Mouse (Mus musculus): ENCODE measurements around the gene 4930556J24Rik. TPM values are rescaled to one million over a fixed set of nuclear protein-coding genes. Genes with fewer than 3 reads are reported as not detected.

4930556J24Rik gene
- total RNA-seq, 4 experiments from 2014 or later: not detected

Other genes with a start within 250 kb of the 4930556J24Rik start
- 10 to 100 TPM; 17.0 to 22.2 (median 20.1) TPM for gene Osbp2, start 112.9 kb downstream of the 4930556J24Rik start, total RNA-seq (2022)
- under 1 TPM; 0.57 to 0.91 (median 0.60) TPM for gene 4921536K21Rik, start 81.7 kb downstream of the 4930556J24Rik start, total RNA-seq (2022)
- 10 to 100 TPM; 31.5 to 52.7 (median 36.9) TPM for gene Dusp18, start 81.5 kb downstream of the 4930556J24Rik start, total RNA-seq (2022)
- 1 to 10 TPM; 3.1 to 5.5 (median 4.3) TPM for gene Slc35e4, start 62.1 kb downstream of the 4930556J24Rik start, total RNA-seq (2022)
- 10 to 100 TPM; 43.0 to 46.5 (median 44.3) TPM for gene Tcn2, start 44.6 kb downstream of the 4930556J24Rik start, total RNA-seq (2022)
- 10 to 100 TPM; 25.1 to 30.5 (median 27.3) TPM for gene Pes1, start 12.8 kb downstream of the 4930556J24Rik start, total RNA-seq (2022)
- under 1 TPM in 1 of 4 experiments, not detected in 3; 0.27 TPM for gene Gal3st1, start 6.9 kb upstream of the 4930556J24Rik start, total RNA-seq (2022)
- under 1 TPM in 3 of 4 experiments, not detected in 1; 0.16 to 0.65 (median 0.20) TPM for gene Sec14l4, start 54.7 kb upstream of the 4930556J24Rik start, total RNA-seq (2022)
- 1 to 10 TPM in 1 of 4 experiments, not detected in 3; 1.6 TPM for gene Sec14l3, start 88.1 kb upstream of the 4930556J24Rik start, total RNA-seq (2022)
- 100 to 1,000 TPM; 128 to 167 (median 148) TPM for gene Mtfp1, start 118.7 kb upstream of the 4930556J24Rik start, total RNA-seq (2022)
- gene Sec14l2, start 146.6 kb upstream of the 4930556J24Rik start, total RNA-seq (2022): under 1 TPM; 0.41 to 0.82 (median 0.60) TPM
- 10 to 100 TPM in 3 of 4 experiments, 1 to 10 TPM in 1; 10.0 to 14.2 (median 11.2) TPM for gene Rnf215, start 158.4 kb upstream of the 4930556J24Rik start, total RNA-seq (2022)
- gene Ccdc157, start 183.5 kb upstream of the 4930556J24Rik start, total RNA-seq (2022): 1 to 10 TPM; 3.0 to 4.2 (median 3.6) TPM
- gene Sf3a1, start 183.6 kb upstream of the 4930556J24Rik start, total RNA-seq (2022): 10 to 100 TPM; 25.8 to 34.5 (median 30.4) TPM
- gene Tbc1d10a, start 210.0 kb upstream of the 4930556J24Rik start, total RNA-seq (2022): 1 to 10 TPM; 7.6 to 9.2 (median 8.2) TPM
- 1 to 10 TPM; 3.5 to 6.9 (median 4.8) TPM for gene Castor1, start 241.4 kb upstream of the 4930556J24Rik start, total RNA-seq (2022)

All from heart, adult 8-10 months (tissue).